Mouse (Mus musculus) adrenal gland, adult 18-20 months (tissue): ENCODE measurements around the gene Entpd2. TPM values are rescaled to one million over a fixed set of nuclear protein-coding genes. Genes with fewer than 3 reads are reported as not detected.

Source experiments
- DNase-seq, 2 experiments: peaks; one replicate each; pipeline ENCODE4 v3.0.0; 2021 to 2022; ENCODE audit warnings: low spot score in 2 of 2
- long read RNA-seq, 2 experiments: library from polyadenylated mRNA; stranded (forward); transcript quantifications; one replicate each; pipeline ENCODE4 v2.0.0; 2021
- total RNA-seq, 2 experiments: library from RNA; stranded (reverse); gene quantifications; 1 replicate in 1 of 2; 2 replicates in 1 of 2; pipeline ENCODE4 v1.2.3; 2021

Gene Entpd2
- total RNA-seq, result 1 to 10 TPM; 3.2 to 8.3 TPM
- long read RNA-seq, experiment 1, transcript Entpd2-201 (9 exons, 1,935 nt), result major isoform, 11 of 18 reads
- long read RNA-seq, experiment 1, partial matches to known transcripts, result 2 of 18 reads
- long read RNA-seq, experiment 1, other reads (novel, unspliced or antisense), result 5 of 18 reads
- long read RNA-seq, experiment 2, transcript Entpd2-201 (9 exons, 1,935 nt), result major isoform, 5 of 7 reads
- long read RNA-seq, experiment 2, partial matches to known transcripts, result 1 of 7 reads
- long read RNA-seq, experiment 2, other reads (novel, unspliced or antisense), result 1 of 7 reads

- DNase-seq, result peak in 1 of 2 experiments; percentile 35
Measured at GRCm38 (mm10) chr2:25395721-25396596, at the start of gene Entpd2. TSS of gene Entpd2 (plus strand) at chr2:25395874.

- DNase-seq, result no peak
Measured at GRCm38 (mm10) chr2:25348162-25348561, 47.5 kb upstream of the Entpd2 start.

GRCm38 (mm10) chr2:25349499-25349898 lies 46.2 kb upstream of the Entpd2 start:
- DNase-seq, result no peak

GRCm38 (mm10) chr2:25350701-25351100 lies 45.0 kb upstream of the Entpd2 start:
- no peak for DNase-seq

GRCm38 (mm10) chr2:25354211-25354610 lies 41.5 kb upstream of the Entpd2 start:
- no peak for DNase-seq

- DNase-seq, result no peak
Measured at GRCm38 (mm10) chr2:25355419-25356066, 40.1 kb upstream of the Entpd2 start.

- DNase-seq, result peak; percentile 52 to 68
Measured at GRCm38 (mm10) chr2:25356208-25357079, 39.2 kb upstream of the Entpd2 start, which contains the start of gene Dpp7. TSS of gene Dpp7 (minus strand) at chr2:25356359.

- no peak for DNase-seq
Measured at GRCm38 (mm10) chr2:25359848-25360247, 35.8 kb upstream of the Entpd2 start.

GRCm38 (mm10) chr2:25363478-25364178 lies 32.0 kb upstream of the Entpd2 start:
- DNase-seq, result no peak

- no peak for DNase-seq
Measured at GRCm38 (mm10) chr2:25364313-25364712, 31.4 kb upstream of the Entpd2 start.

- DNase-seq, result no peak
Measured at GRCm38 (mm10) chr2:25364761-25365090, 30.9 kb upstream of the Entpd2 start.

GRCm38 (mm10) chr2:25365091-25365761 lies 30.4 kb upstream of the Entpd2 start, which contains the start of gene Uap1l1:
TSS of gene Uap1l1 (minus strand) at chr2:25365682.
- DNase-seq, result peak; percentile 66 to 77

GRCm38 (mm10) chr2:25369996-25370395 lies 25.7 kb upstream of the Entpd2 start:
- no peak for DNase-seq

- peak; percentile 70 to 71 for DNase-seq
Measured at GRCm38 (mm10) chr2:25371764-25372643, 23.7 kb upstream of the Entpd2 start, which contains the start of gene Sapcd2. TSS of gene Sapcd2 (plus strand) at chr2:25372321.

- no peak for DNase-seq
Measured at GRCm38 (mm10) chr2:25372644-25373391, 22.9 kb upstream of the Entpd2 start.

GRCm38 (mm10) chr2:25373431-25373830 lies 22.2 kb upstream of the Entpd2 start:
- no peak for DNase-seq

GRCm38 (mm10) chr2:25376589-25376988 lies 19.1 kb upstream of the Entpd2 start:
- peak in 1 of 2 experiments; percentile 40 for DNase-seq

GRCm38 (mm10) chr2:25384492-25384891 lies 11.2 kb upstream of the Entpd2 start:
- DNase-seq, result no peak
